Mouse (Mus musculus) hindbrain, embryonic 16.5 days (tissue): Measurements from ENCODE around the gene Chst3. TPM values are rescaled to one million over a fixed set of nuclear protein-coding genes. Genes with fewer than 3 reads are reported as not detected.
"Not testable (repeated sequence)": the region's sequence is repeated elsewhere in the genome, so short reads cannot be mapped to it uniquely, and the experiment has no call there.

Experiments used
- ATAC-seq: fragments of 200-750 bp; cut with Nextera tagmentation; 2 replicates; pipeline ENCODE4 v1.8.0; 2017; ENCODE audit warnings: moderate TSS enrichment, moderate library complexity
- H3K27ac ChIP-seq: fragments of 300-500 bp; sonication (generic); 2 replicates; pipeline ENCODE4 v1.5.1; 2014; ENCODE audit warnings: low read depth, mild to moderate bottlenecking, control low read depth, low read length, moderate library complexity
- H3K27me3 ChIP-seq: fragments of 300-500 bp; sonication (generic); replicated peaks from 2 replicates; pipeline ENCODE4 v1.6.1; 2014; ENCODE audit warnings: low read length; ENCODE audit not compliant: control insufficient read depth, insufficient read depth
- H3K36me3 ChIP-seq: fragments of 300-500 bp; sonication (generic); 2 replicates; pipeline ENCODE4 v1.6.1; 2014; ENCODE audit warnings: mild to moderate bottlenecking, low read length, moderate library complexity, mixed read lengths; ENCODE audit not compliant: control insufficient read depth, insufficient read depth
- H3K4me1 ChIP-seq: fragments of 300-500 bp; sonication (generic); 2 replicates; pipeline ENCODE4 v1.6.1; 2014; ENCODE audit warnings: low read depth, low read length; ENCODE audit not compliant: control insufficient read depth, insufficient read depth
- H3K4me2 ChIP-seq: fragments of 300-500 bp; sonication (generic); 2 replicates; pipeline ENCODE4 v1.6.1; 2014; ENCODE audit warnings: mild to moderate bottlenecking, low read length, control low read depth, moderate library complexity
- H3K4me3 ChIP-seq: fragments of 300-500 bp; sonication (generic); 2 replicates; pipeline ENCODE4 v1.5.1; 2014; ENCODE audit warnings: mild to moderate bottlenecking, low read length, control low read depth, moderate library complexity
- H3K9ac ChIP-seq: fragments of 300-500 bp; sonication (generic); 2 replicates; pipeline ENCODE4 v1.6.1; 2014; ENCODE audit warnings: low read depth, mild to moderate bottlenecking, control low read depth, low read length, moderate library complexity
- H3K9me3 ChIP-seq: fragments of 300-500 bp; sonication (generic); 2 replicates; pipeline ENCODE4 v1.6.1; 2014; ENCODE audit warnings: mild to moderate bottlenecking, low read length, moderate library complexity; ENCODE audit not compliant: control insufficient read depth
- WGBS: fragments of 180-500 bp; shearing (Covaris S2); extraction: QIAGEN DNeasy Blood & Tissue Kit; methylation state at CpG from one replicate; pipeline ENCODE4 v1.1.7; 2014; 5-methylcytosine and 5-hydroxymethylcytosine counted together
- polyA plus RNA-seq: library from polyadenylated mRNA; unstranded; fragments of >200 nt; fragmentation: Nextera tagmentation; extraction: Ambion mirVana; gene quantifications from 2 replicates; pipeline ENCODE4 v1.2.1, GENCODE M21; 2015

The Chst3 gene
- polyA plus RNA-seq, 1 experiment from 2014 or later, result 1.7 TPM

DNA sequence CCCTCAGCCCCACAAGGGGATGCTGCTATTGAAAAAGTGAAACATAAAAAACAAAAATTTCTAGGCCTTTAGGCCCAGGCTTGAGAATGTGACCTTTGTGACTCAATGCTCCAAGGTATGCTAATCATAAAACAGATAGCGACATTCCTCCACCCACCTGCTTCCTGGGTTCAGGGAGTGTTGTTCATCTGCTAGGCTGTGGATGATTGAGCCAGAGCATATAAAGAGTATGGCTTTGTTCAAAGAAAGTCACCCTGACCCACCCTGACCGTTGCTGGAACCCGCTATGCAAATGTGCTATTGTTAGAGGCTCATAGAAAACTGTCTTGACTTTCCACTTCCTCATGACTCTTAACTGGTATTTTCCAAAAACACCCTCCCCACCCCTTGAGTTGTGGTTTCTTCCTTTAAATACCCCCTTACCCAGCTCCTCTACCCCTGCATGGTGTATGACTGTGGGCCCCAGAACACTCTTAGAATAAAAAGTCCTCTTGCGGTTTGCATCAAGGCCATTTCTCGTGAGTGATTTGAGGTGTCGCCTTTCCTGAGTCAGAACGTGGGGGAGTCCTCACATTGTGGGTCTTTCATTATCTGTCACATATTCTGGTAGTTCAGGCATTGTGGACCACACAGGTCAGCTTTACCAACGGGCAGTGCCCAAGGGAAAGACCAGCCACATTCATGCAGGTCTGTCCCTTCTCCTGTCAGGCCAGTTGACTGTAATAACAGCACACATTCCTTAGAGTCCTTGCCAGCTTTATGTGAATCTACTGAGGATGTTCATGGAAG lies 56.7 kb downstream of the Chst3 start:
- not testable (repeated sequence) for H3K9ac ChIP-seq, H3K4me1 ChIP-seq, H3K4me2 ChIP-seq, H3K36me3 ChIP-seq, H3K27ac ChIP-seq, ATAC-seq, H3K4me3 ChIP-seq, H3K27me3 ChIP-seq, H3K9me3 ChIP-seq
- WGBS, result 83% methylated on average over 8 of the region's 8 CpGs

DNA sequence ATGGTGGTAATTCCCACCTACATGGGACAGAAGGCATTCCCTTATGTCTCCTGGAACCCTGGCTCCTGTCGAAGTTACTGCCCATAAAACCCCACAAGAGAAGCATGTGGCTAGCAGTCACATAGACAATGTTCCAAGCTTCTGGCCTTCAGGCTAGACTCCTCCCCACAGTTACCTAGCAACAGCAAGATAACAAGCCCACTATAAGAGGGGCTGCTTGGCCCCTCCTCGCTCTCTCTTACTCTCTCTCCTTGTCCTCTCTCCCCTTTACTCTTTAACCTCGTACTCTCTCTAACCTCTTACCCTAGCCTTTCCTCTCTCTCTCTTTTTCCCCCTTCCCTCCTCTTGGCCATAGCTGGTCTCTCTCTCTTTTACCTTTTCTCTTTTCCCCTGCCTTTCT lies 57.7 kb downstream of the Chst3 start:
- H3K9me3 ChIP-seq, H3K4me1 ChIP-seq, H3K27ac ChIP-seq, H3K9ac ChIP-seq, H3K36me3 ChIP-seq, H3K4me2 ChIP-seq, H3K27me3 ChIP-seq, ATAC-seq, H3K4me3 ChIP-seq: not testable (repeated sequence)
- WGBS, result 76% methylated on average over 3 of the region's 3 CpGs

DNA sequence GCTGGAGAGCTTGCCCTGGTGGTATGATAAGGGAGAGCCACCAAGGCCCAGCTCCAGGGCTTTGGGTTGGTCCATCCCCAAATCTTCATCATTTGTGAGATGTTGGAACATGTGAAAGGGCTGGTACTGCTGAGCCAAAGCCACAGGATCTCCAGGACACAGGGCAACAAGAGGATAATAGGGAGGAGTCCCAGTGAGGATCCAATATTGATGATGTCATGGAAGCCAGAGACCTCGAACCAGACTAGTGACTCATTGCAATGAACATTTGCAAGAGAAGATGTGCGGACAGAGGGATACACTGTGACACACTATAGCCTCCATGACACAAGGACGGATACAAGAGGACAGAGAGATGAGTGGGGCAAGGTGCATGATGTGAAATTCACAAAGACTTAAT lies 60.9 kb downstream of the Chst3 start:
- WGBS, result 92% methylated on average over 3 of the region's 3 CpGs
- Histone ChIP-seq H3K9me3 (no peaks in the 10 kb centered on the region), H3K36me3 (no peaks in the 10 kb centered on the region), H3K4me1 (no peaks in the 10 kb centered on the region), H3K27me3 (no peaks in the 10 kb centered on the region), H3K27ac (no peak overlapping the region), H3K9ac (no peak overlapping the region), H3K4me3 (no peak overlapping the region), H3K4me2 (no peak overlapping the region)
- no peak for ATAC-seq

DNA sequence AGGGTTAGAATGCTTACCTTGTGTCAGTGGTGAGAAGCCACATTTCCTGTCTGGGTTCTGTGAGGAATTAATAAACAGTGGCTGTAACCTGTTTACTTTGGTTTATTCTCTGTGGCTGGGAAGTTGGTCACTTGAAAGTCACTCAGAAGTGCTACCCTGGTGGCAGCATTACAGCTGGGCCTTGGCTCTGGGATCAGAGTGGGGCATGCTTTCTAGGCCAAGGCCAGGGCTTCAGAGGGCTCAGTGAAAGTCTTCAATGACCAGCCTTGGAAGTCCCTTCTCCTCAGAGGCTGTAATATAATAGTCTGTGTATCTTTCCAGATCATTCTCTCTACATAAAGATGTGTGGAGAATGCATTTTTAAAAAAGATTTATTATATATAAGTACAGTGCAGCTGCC lies 63.0 kb downstream of the Chst3 start:
- Histone ChIP-seq H3K9me3 (no peaks in the 10 kb centered on the region), H3K4me3 (no peak overlapping the region), H3K4me1 (no peaks in the 10 kb centered on the region), H3K27ac (no peak overlapping the region), H3K27me3 (no peaks in the 10 kb centered on the region), H3K9ac (no peak overlapping the region), H3K4me2 (no peak overlapping the region), H3K36me3 (no peaks in the 10 kb centered on the region)
- ATAC-seq, result no peak

DNA sequence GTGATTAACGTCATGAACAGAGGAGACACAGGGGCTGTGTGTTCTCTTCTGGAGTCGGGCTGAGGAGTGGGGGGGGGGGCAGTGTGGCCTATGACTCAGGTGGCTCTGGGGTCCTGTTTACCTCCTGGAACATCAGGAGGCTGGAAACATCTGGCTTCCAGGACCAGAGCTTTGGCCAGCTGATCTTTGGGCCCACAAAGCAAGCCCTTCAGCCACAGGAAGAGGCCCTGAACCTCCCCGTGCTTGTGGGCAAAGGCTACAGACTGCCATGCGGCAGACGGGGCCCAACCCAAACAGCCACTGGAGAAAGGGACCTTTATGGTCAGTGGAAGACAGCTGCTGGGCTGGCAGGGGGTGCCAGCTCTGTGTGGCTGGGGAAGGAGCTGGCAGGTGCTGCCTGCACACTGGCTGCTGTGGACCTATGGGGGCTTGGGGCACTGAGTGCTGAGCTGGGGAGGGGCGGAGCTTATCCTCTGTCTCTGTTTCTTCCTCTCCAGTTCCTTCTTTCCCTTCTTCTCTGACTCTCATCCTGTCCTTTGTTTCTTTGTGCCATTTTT lies 67.9 kb downstream of the Chst3 start:
- Histone ChIP-seq H3K9ac (no peak overlapping the region), H3K36me3 (no peaks in the 10 kb centered on the region)

DNA sequence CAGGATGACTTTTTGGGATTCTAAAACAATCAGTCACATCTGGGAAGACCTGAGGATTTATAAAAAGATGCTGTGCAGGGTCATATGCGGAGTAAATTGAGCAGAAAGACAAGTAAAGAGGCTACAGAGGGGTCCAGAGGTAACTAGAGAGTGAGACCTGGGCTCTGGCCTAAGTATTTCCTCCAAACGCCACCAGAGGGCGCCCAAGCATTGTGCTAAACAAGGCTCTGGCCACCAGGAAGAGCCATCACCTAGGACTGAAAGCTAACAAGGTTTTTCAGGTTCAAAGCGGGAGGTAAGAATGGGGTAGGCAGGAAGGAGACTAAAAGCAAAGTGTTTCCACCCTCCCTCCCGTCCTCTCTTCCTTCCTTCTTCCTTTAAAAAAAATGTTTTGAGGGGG lies 71.0 kb downstream of the Chst3 start:
- 4% methylated on average over 5 of the region's 5 CpGs for WGBS
- peak; percentile 80 for ATAC-seq
- Histone ChIP-seq H3K9me3 (no peaks in the 10 kb centered on the region), H3K36me3 (no peaks in the 10 kb centered on the region), H3K27ac (no peak overlapping the region), H3K9ac (no peak overlapping the region), H3K27me3 (no peaks in the 10 kb centered on the region), H3K4me2 (no peak overlapping the region), H3K4me1 (no peaks in the 10 kb centered on the region), H3K4me3 (no peak overlapping the region)

More for the DNA sequence above, 67.9 kb downstream of the Chst3 start:
- Histone ChIP-seq H3K9me3 (no peaks in the 10 kb centered on the region), H3K4me3 (no peak overlapping the region), H3K4me1 (no peaks in the 10 kb centered on the region), H3K4me2 (no peak overlapping the region), H3K27me3 (no peaks in the 10 kb centered on the region), H3K27ac (no peak overlapping the region)
- peak; percentile 35; the same call in 1 of the 2 replicates for ATAC-seq
- WGBS, result 57% methylated on average over 6 of the region's 6 CpGs

DNA sequence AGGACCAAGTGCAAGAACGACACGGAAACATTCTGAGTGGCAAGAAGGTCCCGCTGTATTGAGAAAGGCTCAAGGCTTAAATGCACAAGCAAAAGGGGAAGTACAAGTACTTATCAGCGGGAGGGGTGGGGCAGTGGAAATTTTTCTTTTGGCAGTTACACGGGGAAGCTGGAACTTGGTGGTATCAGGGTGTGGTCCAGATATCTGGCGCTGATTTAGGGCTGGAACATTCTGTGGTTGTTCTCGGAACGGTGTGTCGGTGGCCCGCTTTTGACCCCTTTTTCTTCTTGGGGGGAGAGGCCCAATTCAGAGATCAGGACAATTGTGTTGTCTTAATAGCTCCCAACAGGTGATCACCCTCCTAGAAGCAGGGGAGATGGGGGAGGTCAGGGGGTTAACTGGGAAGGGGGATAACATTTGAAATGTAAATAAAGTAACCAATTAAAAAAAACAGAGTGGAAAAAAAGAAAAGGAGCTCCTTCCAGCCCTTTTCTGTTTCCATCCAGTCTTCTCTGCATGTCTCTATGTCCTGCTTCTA lies 71.5 kb downstream of the Chst3 start:
- not testable (repeated sequence) for H3K27me3 ChIP-seq, H3K9ac ChIP-seq, H3K9me3 ChIP-seq, H3K4me1 ChIP-seq, H3K4me3 ChIP-seq, H3K4me2 ChIP-seq, H3K36me3 ChIP-seq, H3K27ac ChIP-seq
- WGBS, result 73% methylated on average over 10 of the region's 10 CpGs
- peak; percentile 10; the same call in 1 of the 2 replicates for ATAC-seq

DNA sequence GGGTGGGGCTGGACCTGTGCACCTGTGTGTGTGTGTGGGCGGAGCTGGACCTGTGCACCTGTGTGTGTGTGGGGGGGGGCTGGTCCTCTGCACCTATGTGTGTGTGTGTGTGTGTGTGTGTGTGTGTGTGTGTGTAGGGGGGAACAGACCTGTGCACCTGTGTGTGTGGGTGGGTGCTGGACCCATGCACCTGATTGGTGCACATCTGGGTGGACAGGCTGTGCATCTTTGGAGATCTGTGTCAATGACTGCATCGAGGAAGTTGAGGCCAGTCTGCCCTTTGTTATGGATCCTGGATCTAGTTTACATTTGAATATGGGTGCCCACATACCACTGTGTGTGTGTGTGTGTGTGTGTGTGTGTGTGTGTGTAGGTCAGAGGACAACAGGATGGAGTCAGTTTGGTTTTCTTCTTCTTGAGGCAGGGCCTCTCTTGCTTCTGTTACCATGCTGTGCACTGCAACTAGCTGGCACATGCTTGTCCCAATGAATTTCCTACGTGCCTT lies 77.4 kb downstream of the Chst3 start:
- ATAC-seq, result no peak
- no peaks in the 10 kb centered on the region for H3K36me3 ChIP-seq
- no peaks in the 10 kb centered on the region for H3K9me3 ChIP-seq
- WGBS, result 83% methylated on average over 3 of the region's 3 CpGs
- H3K4me1 ChIP-seq, result no peaks in the 10 kb centered on the region
- no peaks in the 10 kb centered on the region for H3K27me3 ChIP-seq
- H3K9ac ChIP-seq, result no peak overlapping the region
- no peak overlapping the region for H3K4me3 ChIP-seq
- H3K4me2 ChIP-seq, result no peak overlapping the region
- no peak overlapping the region for H3K27ac ChIP-seq

DNA sequence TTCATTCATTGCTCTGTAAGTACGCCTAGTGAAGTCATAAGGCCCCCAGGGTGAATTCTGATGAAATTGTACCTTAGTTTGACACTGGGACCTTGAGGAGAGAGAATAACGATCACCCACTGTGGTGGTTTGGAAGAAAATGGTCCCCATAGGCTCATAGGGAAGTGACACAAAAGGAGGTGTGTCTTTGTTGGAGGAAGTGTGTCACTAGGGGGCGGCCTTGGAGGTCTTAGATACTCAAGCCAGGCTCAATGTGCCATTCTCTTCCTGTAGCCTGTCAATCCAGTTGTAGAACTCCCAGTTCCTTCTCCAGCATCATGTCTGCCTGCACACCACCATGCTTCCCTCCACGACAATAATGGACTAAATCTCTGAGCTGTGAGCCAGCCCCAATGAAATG lies 78.3 kb downstream of the Chst3 start:
- H3K9me3 ChIP-seq, result no peaks in the 10 kb centered on the region
- no peaks in the 10 kb centered on the region for H3K36me3 ChIP-seq
- no peak overlapping the region for H3K4me2 ChIP-seq
- WGBS, result 86% methylated on average over 4 of the region's 4 CpGs
- H3K9ac ChIP-seq, result no peak overlapping the region
- no peaks in the 10 kb centered on the region for H3K27me3 ChIP-seq
- no peak overlapping the region for H3K27ac ChIP-seq
- no peak overlapping the region for H3K4me3 ChIP-seq
- ATAC-seq, result no peak
- no peaks in the 10 kb centered on the region for H3K4me1 ChIP-seq
